Mouse (Mus musculus): ENCODE results near the gene March6. TPM values are rescaled to one million over a fixed set of nuclear protein-coding genes. Genes with fewer than 3 reads are reported as not detected.

March6 gene
- total RNA-seq, 1 experiment from 2014 or later, result 34.3 TPM

DNA sequence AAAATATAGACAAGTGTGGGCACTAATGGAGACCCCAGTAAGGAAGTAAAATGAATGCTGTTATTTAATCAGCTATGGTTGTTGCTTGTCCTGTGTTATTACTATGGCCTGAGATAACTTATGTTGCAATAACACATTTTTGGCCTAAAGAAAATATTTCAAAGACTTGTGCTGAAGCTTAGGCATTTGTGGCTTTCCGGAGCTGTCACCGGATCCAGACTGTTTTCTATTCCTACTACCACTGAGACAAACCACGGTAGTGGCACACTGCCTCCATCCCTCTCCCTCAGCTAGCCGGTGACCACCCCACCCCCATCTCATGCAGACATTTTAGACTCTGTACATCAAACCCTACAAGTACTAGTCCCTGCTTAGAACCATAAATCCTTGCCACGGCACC, 62.0 kb downstream of the March6 start:
- ATAC-seq (replicated peaks; ENCODE audit: insufficient number of reproducible peaks, low FRiP score, low TSS enrichment, poor library complexity, severe bottlenecking), result no peak

DNA sequence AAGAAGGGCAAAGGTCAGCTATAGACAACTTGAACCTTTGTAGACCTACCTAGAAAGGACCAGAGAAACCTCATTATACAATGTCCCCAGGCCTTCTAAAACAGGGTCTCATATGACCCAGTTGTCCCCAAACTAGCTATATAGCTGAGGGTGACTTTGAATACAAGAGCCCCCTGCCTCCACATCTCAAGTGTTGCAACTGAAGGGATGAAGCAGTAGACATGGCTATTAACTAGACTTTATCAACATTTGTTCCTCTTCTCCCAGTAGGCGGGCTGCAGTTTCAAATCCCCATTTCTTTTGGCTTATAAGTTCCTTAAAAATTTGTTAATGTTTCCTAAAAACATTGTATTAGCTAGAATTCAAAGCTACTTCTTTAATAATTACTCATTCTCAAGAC, 64.1 kb downstream of the March6 start:
- ATAC-seq (replicated peaks; ENCODE audit: insufficient number of reproducible peaks, low FRiP score, low TSS enrichment, poor library complexity, severe bottlenecking), result peak; percentile 73

DNA sequence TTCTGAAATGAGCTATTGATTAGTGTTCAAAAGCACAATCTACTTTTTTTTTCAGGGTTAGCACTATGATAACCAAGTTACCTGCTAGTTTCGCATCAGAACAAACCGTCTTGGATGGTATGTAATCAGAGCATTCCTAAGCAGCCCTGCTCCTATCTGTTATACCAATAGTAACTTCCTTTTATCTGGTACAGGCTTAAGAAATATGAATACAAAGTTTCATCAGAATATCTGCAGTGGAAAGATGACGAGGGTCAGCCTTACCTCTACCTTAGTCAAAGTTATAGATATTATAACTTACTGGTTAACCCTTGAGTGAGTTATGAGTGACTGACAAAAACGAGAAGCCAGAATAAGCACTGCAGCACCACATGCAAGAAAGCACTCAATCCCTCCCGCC, 64.6 kb downstream of the March6 start:
- ATAC-seq (replicated peaks; ENCODE audit: insufficient number of reproducible peaks, low FRiP score, low TSS enrichment, poor library complexity, severe bottlenecking), result peak; percentile 33

DNA sequence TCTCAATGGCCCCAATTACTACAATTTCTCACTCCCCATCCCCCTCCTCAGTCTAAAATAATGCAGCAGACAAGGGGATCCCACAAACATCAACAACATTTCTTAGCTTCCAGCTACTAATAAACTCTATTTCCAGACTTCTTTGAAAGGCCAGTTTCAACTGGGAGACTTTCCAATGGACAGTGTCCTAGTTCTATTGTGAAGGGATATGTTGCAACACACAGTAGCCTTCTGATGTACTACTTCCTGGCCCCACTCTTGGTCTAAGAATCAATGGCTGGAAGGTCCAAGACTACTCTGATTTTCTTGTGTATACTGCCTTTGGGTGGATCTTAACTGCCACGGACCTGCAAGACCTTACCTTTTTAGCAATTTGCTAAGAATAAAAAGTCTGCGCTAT, 65.0 kb downstream of the March6 start:
- ATAC-seq (replicated peaks; ENCODE audit: insufficient number of reproducible peaks, low FRiP score, low TSS enrichment, poor library complexity, severe bottlenecking), result no peak

DNA sequence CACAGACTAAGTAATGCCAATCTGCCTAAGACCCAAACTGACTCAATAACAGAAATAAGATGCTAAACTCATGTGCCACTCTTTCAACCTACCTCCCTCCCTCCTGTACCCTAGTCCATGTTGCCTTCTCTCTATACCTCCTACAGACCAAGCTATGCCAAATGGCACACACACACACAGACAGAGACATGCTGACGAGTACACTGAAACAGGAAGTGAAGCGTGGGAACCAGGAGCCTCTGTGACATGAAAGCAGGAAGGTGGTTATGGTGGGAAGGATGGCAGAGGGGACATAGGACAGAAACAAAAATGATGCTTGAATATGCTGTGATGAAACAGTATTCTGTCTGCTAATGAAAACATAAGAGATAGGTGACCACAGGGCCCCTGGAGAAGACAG, 70.3 kb downstream of the March6 start:
- ATAC-seq (replicated peaks; ENCODE audit: insufficient number of reproducible peaks, low FRiP score, low TSS enrichment, poor library complexity, severe bottlenecking), result peak; percentile 82

DNA sequence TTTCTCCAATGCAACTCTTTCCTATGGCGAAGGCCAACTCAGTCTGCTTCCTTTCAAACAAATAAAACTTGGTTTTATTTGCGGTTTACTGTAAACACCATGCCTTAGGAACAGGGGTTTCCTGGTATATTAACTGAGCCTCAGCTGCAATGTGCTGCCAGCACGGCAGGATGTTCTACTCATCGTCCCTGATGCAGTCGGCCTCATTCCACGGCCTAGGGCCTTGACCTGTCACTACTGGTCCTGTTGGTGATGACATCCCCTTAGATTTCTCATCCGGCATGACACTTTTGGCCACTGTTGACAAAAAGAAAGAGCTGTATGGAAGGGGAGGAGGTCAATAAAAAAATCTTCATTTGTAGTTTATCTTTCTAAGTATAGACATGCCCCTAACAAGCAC, 72.8 kb downstream of the March6 start:
- ATAC-seq (replicated peaks; ENCODE audit: insufficient number of reproducible peaks, low FRiP score, low TSS enrichment, poor library complexity, severe bottlenecking), result no peak

DNA sequence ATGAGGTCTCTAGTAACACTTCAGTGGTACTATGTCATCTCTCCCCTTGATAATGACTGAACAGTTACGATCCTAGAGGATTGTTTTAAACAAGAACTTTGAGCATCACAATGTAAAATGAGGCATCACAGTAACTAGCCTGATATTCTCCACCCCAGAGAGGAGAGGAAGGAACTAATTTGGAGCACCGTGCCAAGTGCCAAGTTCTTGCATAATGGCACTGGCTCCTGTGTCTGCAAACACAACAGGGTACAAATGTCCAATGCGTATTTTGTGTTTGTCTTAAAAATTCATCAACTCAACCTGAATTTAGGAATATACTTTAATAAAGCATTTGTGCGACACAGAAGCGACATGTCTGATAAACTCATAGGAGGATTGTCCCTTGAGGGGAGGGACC, 74.5 kb downstream of the March6 start:
- no peak for ATAC-seq (replicated peaks; ENCODE audit: insufficient number of reproducible peaks, low FRiP score, low TSS enrichment, poor library complexity, severe bottlenecking)

DNA sequence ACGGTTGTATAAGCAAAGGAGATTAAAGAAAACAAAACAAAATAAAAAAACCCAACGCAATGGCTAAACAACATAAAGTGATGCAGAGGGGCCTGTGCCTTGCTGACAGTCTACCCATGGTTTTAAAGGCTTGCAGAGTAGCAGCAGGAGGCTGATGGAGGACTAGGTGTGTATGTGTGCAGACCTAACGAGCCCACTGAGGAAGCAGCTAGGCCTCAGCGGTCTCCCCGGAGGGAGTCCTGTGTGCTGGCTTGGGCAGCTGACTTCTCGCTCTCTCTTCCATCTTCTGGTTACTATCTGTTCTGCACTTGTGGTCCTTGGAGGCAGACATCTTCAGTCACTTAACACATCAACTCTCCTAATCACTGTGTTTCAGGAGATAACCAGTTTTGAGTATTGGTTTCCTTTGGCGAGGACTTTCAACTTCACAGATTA, 76.0 kb downstream of the March6 start:
- ATAC-seq (replicated peaks; ENCODE audit: insufficient number of reproducible peaks, low FRiP score, low TSS enrichment, poor library complexity, severe bottlenecking), result no peak

DNA sequence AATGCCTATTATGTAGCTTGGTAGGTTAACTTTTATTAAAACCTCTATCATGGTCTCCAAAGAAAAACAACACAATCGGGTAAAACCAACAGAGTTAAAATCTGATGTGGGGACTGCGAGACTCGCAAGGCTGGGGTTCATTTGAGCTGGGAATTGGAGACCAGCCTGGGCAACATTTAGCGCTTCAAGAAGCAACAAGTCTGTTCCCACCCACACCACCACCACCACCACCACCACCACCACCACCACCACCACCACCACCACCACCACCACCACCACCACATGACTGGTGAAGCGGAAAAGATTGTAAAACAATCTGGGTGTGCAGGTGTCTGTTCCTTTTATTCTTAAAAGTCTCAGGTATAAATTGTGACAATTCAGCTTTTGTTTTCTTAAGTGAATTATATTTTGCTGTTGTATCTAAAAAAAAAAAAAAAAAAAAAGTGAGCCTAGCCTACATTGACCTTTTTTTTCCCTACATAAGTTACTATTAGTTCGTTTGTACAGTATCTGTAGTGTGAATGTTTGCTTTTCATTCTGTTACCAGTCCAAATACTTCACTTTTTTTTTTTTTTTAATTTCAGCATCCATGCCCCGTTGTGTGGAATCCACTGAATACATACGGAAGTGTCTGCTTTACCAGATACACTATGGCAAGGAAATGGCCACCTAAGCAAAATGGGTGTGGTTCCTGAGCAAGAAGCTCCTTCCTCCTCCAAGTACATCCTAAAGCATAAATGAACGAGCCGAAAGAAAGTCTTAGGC, 76.6 kb downstream of the March6 start:
- no peak for ATAC-seq (replicated peaks; ENCODE audit: insufficient number of reproducible peaks, low FRiP score, low TSS enrichment, poor library complexity, severe bottlenecking)

DNA sequence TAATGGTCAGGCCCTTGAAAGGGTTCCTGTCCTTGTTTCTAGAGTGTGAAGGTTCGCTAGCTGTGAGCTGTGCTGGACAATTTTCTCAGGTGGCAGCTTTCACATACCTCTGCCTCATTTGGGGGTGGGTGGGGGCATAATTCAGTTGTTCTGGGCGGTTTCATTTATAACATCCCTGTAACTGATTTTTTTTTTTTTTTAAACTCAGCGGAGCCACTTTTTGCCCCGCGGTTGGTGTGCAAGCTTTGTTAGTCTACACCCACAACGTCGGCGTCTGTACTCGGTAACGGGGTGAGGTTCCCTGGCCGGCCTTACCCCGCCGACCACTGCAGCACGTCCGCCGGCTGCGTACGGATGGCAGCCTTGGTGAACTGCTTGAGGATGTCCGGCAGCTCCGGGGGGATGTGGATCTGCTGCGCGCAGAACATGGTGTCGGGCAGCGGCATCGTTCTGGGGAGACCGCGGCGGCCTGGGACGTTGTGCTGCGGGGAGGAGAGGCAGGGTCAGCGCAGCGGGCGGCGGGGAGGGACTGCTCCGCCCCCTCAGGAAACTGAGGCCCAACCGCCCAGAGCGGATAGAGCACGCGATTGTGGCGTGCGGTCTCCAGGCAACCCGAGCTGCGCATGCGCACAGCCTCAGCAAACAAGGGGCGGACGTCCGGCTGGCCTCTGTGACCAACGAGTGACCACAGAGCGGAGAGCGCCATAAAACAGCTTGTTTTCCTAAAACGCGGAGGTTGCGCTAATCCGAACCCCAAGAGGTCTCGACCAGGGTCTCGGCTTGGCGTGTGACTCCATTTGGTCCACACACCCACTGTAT, 77.5 kb downstream of the March6 start, which contains the start of gene Ropn1l:
TSS of gene Ropn1l (minus strand) at position 640 of the 819 bp plus-strand sequence.
- peak; percentile 84 for ATAC-seq (replicated peaks; ENCODE audit: insufficient number of reproducible peaks, low FRiP score, low TSS enrichment, poor library complexity, severe bottlenecking)

DNA sequence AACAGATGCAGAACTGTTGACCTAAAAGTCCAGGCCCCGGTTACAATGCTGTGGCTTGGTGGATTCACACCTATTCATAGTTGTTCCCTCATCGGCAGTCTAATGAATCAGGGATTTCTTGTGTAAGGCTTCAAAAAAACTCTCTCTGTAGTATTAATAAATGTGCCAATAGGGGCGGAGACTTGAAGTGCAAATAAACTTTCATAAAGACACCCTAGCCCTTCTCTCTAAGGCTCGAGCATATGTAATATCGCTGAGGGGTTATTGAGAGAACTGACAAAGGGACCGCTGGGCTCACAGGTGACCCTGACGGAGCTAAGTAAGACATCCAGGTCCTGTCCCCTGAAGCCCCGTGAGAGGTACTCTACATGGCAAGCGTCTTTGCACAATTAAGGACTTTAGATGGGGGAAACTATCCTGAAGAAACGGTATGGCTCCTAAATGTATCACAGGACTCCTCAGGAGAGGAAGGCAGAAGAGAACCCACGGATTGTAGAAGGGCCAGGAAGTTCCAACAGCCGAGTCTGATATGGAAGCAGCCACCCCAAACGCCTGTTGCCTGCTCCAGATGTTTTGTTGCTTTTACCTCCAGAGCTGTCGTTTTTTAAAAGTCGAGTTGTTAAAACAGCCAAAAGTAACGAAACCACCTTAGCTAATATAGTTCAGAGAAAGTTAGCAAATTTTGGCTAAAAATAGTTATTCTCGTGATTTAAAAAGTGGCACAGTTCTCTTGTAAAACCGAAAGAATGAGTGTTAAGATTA, 78.3 kb downstream of the March6 start:
- ATAC-seq (replicated peaks; ENCODE audit: insufficient number of reproducible peaks, low FRiP score, low TSS enrichment, poor library complexity, severe bottlenecking), result no peak

DNA sequence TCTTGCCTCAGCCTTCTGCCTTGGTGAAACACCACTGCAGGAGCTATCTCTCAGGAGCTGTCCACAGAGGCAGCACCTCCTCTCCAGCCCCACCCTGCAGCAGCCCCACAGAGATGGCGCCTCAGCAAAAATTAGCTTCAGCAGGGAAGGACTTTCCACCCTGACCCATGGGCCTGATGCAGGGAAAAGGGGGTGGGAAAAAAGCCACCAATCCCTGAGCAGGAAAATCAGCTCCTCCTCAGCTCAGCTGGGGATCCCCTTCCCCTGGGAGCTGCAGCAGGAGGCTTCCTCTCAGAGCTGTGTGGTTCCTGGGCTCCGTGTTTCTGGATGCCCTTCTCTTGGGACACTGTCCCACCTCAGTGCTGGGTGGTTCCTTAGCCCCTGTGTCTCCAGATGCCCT, 81.1 kb downstream of the March6 start:
- no peak for ATAC-seq (replicated peaks; ENCODE audit: insufficient number of reproducible peaks, low FRiP score, low TSS enrichment, poor library complexity, severe bottlenecking)

DNA sequence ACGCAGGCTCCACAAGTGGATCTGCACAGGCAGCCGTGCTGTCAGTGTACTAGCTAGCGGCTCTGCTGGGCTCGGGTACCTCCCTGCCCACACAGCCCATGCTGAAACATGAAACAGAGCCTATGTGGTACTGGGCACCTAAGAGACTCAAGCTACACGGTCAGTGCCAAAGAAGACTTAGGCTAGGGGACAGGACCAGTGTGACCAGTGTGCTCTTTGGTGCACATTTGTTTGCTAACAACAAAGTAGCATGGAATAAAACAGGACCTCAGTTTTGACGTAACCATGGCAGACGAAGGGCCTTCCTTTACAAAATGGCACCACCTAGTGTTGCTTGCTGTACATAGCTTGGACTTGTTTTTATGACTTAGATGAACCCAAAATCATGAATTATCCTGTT, 83.7 kb downstream of the March6 start:
- no peak for ATAC-seq (replicated peaks; ENCODE audit: insufficient number of reproducible peaks, low FRiP score, low TSS enrichment, poor library complexity, severe bottlenecking)

DNA sequence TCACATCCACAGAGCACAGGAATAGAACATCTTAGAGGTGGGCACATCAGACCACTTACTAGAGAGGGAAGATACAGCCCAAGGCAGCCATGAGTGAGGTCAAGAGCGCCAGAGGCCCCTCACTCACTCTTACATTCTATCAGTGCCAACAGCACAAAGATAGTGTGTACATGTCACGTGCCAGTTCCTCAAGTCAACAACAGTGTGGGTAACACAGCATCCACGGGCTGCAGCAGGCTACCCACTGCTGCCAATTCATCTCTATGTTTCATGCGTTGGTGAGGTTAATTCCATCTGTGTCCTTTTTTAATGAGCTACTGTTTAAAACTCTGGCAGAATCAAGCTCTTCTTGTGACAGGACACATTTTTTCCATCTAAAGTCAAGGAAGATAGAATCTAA, 88.2 kb downstream of the March6 start:
- no peak for ATAC-seq (replicated peaks; ENCODE audit: insufficient number of reproducible peaks, low FRiP score, low TSS enrichment, poor library complexity, severe bottlenecking)

DNA sequence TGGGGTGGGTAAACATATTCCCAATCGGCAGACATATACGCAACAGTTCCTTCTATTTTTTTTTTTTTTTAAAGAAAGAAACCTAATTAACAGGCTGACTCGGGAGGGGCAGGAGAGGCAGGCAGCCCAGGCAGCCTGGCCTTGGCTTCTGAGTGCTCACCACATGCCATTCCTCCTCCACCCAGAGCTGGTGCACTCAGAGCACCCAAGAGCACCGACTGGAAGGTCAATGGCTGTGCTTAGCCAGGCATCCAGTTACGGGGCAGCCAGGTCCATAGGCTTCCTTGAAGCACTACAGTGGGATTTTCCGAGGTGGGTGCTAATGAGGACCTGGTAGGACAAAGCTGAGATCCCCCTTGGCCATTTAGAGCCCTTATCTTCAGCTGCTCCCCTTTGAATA, 88.9 kb downstream of the March6 start:
- no peak for ATAC-seq (replicated peaks; ENCODE audit: insufficient number of reproducible peaks, low FRiP score, low TSS enrichment, poor library complexity, severe bottlenecking)

DNA sequence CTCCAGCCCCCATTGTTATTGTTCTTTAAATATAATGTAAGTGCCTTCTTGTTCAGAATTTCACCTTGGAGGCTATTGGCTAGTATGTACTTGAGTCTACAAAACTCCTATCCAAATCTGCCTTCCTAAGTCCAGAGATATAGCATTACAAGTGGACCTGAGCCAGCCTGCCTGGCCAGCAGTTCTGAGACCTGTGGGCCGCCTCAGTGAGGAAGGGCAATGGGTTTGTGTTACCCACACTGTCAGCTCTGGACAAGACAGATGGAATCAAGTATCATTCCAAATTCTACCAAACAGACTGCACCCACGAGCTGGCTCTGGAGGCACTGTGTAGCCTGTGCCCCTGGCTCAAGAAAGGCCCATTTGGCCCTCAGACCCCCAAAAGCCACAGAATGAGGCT, 94.0 kb downstream of the March6 start:
- no peak for ATAC-seq (replicated peaks; ENCODE audit: insufficient number of reproducible peaks, low FRiP score, low TSS enrichment, poor library complexity, severe bottlenecking)

DNA sequence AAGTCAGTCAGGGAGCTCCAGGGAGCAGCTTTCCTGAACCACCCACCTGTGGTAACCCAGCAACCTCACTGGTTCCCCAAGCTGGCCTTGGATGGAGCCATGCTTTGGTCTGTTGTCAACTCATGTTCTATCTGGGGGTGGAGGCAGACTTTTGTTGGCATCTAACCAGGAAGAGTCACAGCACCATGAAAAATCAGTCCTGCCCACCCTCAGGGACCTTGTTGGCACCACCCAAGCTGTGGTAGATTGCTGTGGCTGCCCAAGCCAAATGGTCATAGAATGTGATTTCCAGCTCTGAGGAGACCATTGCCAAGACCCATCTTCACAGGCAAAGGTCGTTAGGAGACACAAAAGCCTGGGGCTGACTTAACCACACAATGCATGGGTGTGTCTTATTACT, 94.8 kb downstream of the March6 start:
- ATAC-seq (replicated peaks; ENCODE audit: insufficient number of reproducible peaks, low FRiP score, low TSS enrichment, poor library complexity, severe bottlenecking), result no peak

DNA sequence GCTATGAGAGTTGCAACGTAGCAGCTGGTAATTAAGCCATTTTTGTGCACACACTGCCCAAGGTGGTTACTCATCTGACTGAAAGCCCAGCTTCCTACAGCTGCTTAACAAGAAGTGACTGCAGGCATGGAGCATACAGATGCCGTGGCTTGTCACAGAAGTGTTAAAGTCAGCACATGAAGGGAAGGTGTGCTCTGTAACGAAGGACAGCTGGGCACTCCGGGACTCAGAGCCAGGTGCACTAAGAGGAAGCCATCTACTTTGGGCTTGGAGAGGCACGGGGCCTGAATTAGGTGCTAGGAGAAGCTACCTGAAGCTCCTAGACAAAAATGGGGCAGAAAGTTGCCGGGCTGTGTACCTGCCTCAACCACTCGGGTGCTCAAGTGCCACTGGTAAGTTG, 97.1 kb downstream of the March6 start:
- no peak for ATAC-seq (replicated peaks; ENCODE audit: insufficient number of reproducible peaks, low FRiP score, low TSS enrichment, poor library complexity, severe bottlenecking)

DNA sequence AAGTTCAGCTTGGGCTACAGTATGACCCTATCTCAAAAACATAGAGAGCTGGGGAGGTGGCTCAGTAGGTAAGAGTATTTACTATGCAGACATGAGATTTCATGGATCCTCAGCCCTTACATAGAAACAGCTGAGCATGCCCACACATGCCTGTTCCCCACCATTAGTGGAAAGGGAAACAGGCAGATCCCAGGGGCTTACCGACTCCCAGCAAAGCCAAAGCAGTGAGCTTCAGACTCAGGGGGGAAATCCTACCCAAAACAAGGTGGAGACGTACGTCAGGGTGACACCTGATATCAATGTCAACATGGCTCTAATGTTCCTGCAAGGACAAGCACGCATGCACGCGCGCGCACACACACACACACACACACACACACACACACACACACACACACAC, 99.0 kb downstream of the March6 start:
- no peak for ATAC-seq (replicated peaks; ENCODE audit: insufficient number of reproducible peaks, low FRiP score, low TSS enrichment, poor library complexity, severe bottlenecking)

Measured in monocyte, adult 5-6 weeks (primary cell).